Mouse (Mus musculus): ENCODE results near the gene Tbcc.

Tbcc gene

GRCm38 (mm10) chr17:46870913-46871312 lies 19.6 kb upstream of the Tbcc start:
- no peak for DNase-seq

DNA sequence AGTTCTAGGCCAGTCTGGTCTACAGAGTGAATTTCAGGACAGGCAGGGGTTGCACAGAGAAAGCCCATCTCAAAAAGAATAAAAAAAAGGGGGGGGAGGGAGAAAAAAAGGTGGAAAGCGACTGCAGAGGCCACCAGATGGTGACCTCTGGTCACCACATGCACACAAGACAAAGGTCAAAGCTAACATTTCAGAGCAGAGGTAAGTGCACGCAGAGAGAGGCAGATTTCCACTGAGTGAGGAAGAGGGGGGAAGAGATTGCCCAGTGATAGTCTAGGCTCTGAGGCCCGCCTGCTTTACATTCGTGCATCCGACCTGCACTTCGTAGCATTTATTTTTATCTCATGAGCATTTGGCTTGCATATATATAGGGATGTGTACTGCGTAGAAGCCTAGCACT lies 17.7 kb upstream of the Tbcc start:
- no peak for DNase-seq

GRCm38 (mm10) chr17:46874133-46874532 lies 16.4 kb upstream of the Tbcc start:
- DNase-seq, result no peak

DNA sequence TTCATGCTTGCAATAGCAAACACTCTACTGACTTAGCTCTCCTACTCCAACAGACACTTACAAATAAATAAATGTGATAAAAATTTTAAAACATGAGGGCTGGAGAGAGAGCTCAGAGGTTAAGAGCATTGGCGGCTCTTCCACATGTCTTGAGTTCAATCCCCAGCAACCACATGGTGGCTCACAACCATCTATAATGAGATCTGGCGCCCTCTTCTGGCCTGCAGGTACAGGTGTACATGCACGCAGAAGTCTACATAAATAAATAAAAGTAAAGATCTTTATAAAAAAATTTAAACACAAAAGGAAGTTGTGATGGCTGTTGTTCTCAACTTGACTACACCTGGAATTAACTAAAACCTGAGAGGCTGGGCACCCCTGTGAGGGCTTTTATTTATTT lies 14.9 kb upstream of the Tbcc start:
- DNase-seq, result no peak

DNA sequence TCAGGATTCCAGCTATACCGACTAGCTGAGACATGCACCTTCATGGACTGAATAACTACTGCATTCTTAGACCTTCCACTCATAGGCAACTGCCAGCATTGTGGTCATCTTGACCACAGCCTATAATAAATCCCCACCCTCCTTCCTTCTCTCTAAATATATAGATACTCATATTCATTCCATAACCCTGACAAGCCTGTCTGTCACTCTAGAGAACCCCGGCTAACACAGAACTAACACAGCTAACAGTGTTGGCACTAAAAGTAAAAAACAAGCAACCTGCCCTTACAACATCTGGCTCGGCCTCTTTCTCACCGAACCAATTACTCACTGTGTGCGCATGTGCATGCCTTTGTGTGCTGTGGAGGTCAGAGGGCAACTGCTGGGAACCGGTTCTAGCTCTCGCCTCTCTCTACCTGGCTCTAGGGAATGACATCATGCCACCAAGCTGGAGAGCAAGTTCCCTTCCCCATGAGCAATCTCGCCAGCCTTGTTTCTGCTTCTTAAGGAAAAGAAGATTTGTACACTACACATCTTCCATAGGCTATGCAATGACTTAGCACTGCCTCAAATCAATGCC lies 14.0 kb upstream of the Tbcc start:
- DNase-seq, result no peak

GRCm38 (mm10) chr17:46877061-46877460 lies 13.4 kb upstream of the Tbcc start:
- peak in 1 of 2 experiments; percentile 21 for DNase-seq

GRCm38 (mm10) chr17:46879841-46880311 lies 10.6 kb upstream of the Tbcc start:
- DNase-seq, result no peak

GRCm38 (mm10) chr17:46880322-46880721 lies 10.2 kb upstream of the Tbcc start:
- DNase-seq, result no peak

DNA sequence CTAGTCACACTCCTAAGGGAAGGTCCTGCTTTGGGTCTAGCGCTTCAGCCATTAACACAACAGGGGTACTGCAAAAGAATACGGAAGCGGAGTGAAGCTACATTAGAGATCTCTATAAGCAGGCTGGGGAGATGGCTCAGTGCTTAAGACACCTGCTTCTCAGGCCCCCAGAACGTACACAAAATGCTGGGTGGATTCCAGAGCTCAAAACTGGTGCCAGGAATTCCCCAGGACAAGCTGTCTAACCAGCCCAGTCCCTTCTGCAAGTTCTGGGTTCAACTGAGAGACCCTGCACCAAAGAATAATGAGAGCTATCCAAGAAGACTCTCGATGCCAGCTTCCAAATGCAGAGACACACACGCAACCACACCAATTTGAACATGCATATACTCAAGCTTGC lies 8.8 kb upstream of the Tbcc start:
- no peak for DNase-seq

DNA sequence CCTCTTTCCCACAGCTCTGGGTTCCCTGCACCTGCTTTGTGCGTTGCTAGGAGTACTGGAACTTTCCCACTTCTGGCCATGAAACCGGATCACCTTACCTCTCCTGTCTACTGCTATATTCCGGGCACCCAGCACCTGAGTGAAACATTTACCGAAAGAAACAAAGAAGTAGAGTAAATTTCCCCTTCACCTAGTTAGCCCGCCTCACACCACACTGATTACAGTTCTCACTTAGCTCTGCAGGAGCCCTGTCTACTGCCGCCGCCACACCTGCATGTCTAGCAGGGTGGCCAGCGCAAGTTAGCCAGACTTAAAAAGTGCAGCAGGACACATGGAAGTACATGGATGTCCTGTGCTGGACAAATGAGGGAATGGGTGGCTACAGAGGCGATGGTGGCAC lies 7.4 kb upstream of the Tbcc start:
- DNase-seq, result no peak

- DNase-seq, result no peak
These were observed 5.7 kb upstream of the Tbcc start for GRCm38 (mm10) chr17:46884766-46885165.

GRCm38 (mm10) chr17:46885218-46885909 lies 5.1 kb upstream of the Tbcc start:
- DNase-seq, result no peak

GRCm38 (mm10) chr17:46885910-46886643 lies 4.4 kb upstream of the Tbcc start:
- DNase-seq, result peak; percentile 16 to 28

DNA sequence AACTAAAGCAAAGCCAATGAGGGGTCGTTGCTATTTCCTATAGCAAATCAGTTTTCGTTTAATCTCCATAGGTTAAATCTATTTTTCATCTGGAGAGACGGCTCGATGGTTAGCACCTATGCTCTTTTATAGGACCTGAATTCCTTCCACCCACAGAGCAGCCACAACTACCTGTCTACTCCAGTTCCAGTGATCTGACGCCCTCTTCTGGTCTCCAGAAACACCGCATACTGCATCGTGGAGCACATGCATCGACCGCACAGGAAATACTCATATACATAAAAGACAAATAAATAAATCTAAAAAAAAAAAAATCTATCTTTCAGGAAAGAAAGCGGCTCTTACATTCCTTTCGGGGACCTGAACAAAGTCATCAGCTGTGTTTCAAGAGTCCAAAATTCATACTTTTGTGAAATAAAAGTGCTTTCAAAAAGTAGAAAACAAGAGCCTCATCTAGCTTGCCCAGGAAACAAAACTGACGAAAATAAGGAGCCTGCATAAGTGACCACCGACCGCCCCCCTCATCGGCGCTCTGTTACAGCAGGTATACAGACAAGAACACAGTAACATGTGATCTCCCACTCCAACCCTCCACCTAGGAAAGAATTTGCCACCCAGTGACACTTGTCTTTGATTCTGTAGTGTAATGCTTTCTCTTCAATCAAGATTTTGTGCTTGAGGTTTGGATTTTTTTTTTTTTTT lies 1.8 kb upstream of the Tbcc start:
- DNase-seq, result peak; percentile 47 to 56

- DNase-seq, result peak; percentile 86 to 87
These were observed 917 bp upstream of the Tbcc start for GRCm38 (mm10) chr17:46889450-46890084.

DNA sequence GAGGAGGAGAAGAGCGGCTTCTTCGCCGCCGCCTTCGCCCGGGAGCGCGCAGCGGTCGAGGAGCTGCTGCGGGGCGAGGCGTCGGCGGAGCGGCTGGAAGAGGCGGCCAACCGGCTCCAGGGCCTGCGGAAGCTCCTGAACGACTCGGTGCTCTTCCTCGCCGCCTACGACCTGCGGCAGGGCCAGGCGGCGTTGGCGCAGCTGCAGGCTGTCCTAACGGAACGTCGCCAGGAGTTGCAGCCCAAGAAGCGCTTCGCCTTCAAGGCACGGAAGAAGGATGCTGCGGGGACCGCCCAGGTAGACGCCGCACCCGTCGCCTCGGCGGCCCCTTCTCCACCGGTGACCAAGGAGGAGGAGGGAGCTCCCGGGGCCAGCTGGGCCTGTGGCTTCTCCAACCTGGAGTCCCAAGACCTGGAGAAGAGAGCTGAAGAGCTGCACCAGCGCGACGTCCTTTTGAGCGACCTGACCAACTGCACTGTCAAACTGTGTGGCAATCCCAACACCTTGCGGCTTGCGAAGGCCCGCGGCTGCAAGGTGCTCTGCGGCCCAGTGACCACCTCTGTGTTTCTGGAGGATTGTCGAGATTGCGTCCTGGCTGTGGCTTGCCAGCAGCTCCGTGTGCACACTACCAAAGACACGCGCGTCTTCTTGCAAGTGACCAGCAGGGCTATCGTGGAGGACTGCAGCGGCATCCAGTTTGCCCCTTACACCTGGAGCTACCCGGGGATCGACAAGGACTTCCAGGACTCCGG lies 535 bp downstream of the Tbcc start:
- DNase-seq, result peak; percentile 52 to 54

- no peak for DNase-seq
These were observed 4.9 kb downstream of the Tbcc start for GRCm38 (mm10) chr17:46895426-46895825.

GRCm38 (mm10) chr17:46897221-46897950 lies 6.9 kb downstream of the Tbcc start:
- no peak for DNase-seq

DNA sequence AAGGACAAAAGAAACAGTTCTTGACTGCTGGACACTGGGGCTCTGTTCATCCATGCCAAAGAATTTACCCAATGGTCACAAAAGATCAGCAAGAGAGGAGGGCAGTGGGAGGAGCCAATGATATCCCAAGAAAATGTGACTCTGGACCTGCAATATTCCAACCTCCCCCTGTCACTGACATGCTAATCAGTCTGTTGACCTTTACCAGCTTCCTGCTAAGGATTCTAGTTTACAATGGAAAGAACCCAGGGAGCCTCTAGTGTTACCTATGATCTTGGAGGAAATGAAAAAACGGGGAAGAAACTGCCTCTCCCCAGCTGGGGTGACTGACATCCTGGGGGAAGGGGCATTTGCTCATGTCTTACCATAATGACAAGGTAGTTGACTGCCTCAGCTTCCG lies 10.5 kb downstream of the Tbcc start:
- DNase-seq, result no peak

GRCm38 (mm10) chr17:46903876-46904490 lies 13.5 kb downstream of the Tbcc start:
- DNase-seq, result peak; percentile 83 to 89

GRCm38 (mm10) chr17:46910186-46910585 lies 19.7 kb downstream of the Tbcc start, which contains the start of gene Prph2:
Gene Prph2, plus strand, starts transcription at chr17:46910459.
- DNase-seq, result no peak

All from cerebellum, postnatal 36 days (tissue).